Mouse (Mus musculus): ENCODE data around the gene Prok2. TPM values are rescaled to one million over a fixed set of nuclear protein-coding genes. Genes with fewer than 3 reads are reported as not detected.

Prok2 gene
- polyA plus RNA-seq, 1 experiment = 1.6 TPM

Other genes with a start within 250 kb of the Prok2 start
- gene Foxp1, start 203.7 kb downstream of the Prok2 start, polyA plus RNA-seq (2012; rRNA removed) = 49.5 and 53.6 TPM in 2 replicates
- 20.2 and 21.1 TPM in 2 replicates for gene Eif4e3, start 59.6 kb downstream of the Prok2 start, polyA plus RNA-seq (2012; rRNA removed)
- gene Gm20696, start 59.6 kb downstream of the Prok2 start, polyA plus RNA-seq (2012; rRNA removed) = 1.5 and 1.6 TPM in 2 replicates
- gene Gpr27, start 33.7 kb downstream of the Prok2 start, polyA plus RNA-seq (2012; rRNA removed) = 25.0 and 31.7 TPM in 2 replicates